Mouse (Mus musculus) G1E (cell line): ENCODE data around the gene Trp53rka. TPM values are rescaled to one million over a fixed set of nuclear protein-coding genes. Genes with fewer than 3 reads are reported as not detected.

Source experiments
- ATAC-seq: 2 replicates; pipeline ENCODE4 v1.8.0; 2016; ENCODE audit warnings: mild to moderate bottlenecking; ENCODE audit not compliant: insufficient number of reproducible peaks, poor library complexity, low FRiP score, severe bottlenecking; ENCODE audit errors: extremely low read depth
- DNase-seq: peaks from one replicate; pipeline ENCODE4 v3.0.0; 2012; ENCODE audit warnings: low spot score
- H3K27me3 ChIP-seq: 2 replicates; pipeline ENCODE4 v1.6.1; 2012; ENCODE audit warnings: mild to moderate bottlenecking, low read length, inconsistent platforms; ENCODE audit not compliant: insufficient read depth
- H3K36me3 ChIP-seq: replicated peaks from 2 replicates; pipeline ENCODE3; 2012; ENCODE audit warnings: mild to moderate bottlenecking, inconsistent platforms
- H3K4me1 ChIP-seq: 2 replicates; pipeline ENCODE4 v1.6.1; 2012; ENCODE audit warnings: low read depth, low read length, inconsistent platforms, mixed read lengths; ENCODE audit not compliant: insufficient read depth
- H3K4me3 ChIP-seq: 2 replicates; pipeline ENCODE4 v1.5.1; 2012; ENCODE audit warnings: low read depth, mild to moderate bottlenecking, inconsistent platforms, low read length, moderate library complexity, mixed read lengths
- H3K9me3 ChIP-seq: replicated peaks from 2 replicates; pipeline ENCODE4 v1.6.1; 2012; ENCODE audit warnings: inconsistent platforms
- CTCF ChIP-seq: IDR thresholded peaks from 2 replicates; pipeline ENCODE4 v1.5.1; 2012; ENCODE audit warnings: low read depth, low read length, inconsistent platforms, mixed read lengths
- GATA1 ChIP-seq: IDR thresholded peaks from 2 replicates; pipeline ENCODE4 v1.6.1; 2012; ENCODE audit warnings: borderline replicate concordance, low read length, inconsistent platforms, mixed read lengths
- GATA2 ChIP-seq: IDR thresholded peaks from 2 replicates; pipeline ENCODE4 v1.6.1; 2012; ENCODE audit warnings: low read depth, low read length, inconsistent platforms, borderline replicate concordance
- POLR2AphosphoS5 ChIP-seq: IDR thresholded peaks from 2 replicates; pipeline ENCODE4 v1.6.1; 2012; ENCODE audit warnings: low read depth, low read length, inconsistent platforms; ENCODE audit not compliant: insufficient replicate concordance
- TAL1 ChIP-seq: conservative IDR thresholded peaks from 2 replicates; pipeline ENCODE4 v1.6.1; 2012; ENCODE audit warnings: low read depth, low read length, inconsistent platforms, mixed read lengths
- polyA plus RNA-seq: library from polyadenylated mRNA; stranded (reverse); fragments of >175 nt; gene quantifications from 2 replicates; pipeline ENCODE4 v1.2.3, GENCODE M21; 2012
- total RNA-seq, 2 experiments: library from RNA; stranded (forward) in 1 of 2; stranded (reverse) in 1 of 2; fragments of 200-1000 nt in 1 of 2; fragments of >200 nt in 1 of 2; fragmentation: Nextera tagmentation in 1 of 2; gene quantifications; 2 replicates each; pipeline ENCODE4 v1.2.3; 2014 to 2017

The Trp53rka gene
- total and polyA plus RNA-seq, 3 experiments = 8.4 to 25.7 (median 13.7) TPM

DNA sequence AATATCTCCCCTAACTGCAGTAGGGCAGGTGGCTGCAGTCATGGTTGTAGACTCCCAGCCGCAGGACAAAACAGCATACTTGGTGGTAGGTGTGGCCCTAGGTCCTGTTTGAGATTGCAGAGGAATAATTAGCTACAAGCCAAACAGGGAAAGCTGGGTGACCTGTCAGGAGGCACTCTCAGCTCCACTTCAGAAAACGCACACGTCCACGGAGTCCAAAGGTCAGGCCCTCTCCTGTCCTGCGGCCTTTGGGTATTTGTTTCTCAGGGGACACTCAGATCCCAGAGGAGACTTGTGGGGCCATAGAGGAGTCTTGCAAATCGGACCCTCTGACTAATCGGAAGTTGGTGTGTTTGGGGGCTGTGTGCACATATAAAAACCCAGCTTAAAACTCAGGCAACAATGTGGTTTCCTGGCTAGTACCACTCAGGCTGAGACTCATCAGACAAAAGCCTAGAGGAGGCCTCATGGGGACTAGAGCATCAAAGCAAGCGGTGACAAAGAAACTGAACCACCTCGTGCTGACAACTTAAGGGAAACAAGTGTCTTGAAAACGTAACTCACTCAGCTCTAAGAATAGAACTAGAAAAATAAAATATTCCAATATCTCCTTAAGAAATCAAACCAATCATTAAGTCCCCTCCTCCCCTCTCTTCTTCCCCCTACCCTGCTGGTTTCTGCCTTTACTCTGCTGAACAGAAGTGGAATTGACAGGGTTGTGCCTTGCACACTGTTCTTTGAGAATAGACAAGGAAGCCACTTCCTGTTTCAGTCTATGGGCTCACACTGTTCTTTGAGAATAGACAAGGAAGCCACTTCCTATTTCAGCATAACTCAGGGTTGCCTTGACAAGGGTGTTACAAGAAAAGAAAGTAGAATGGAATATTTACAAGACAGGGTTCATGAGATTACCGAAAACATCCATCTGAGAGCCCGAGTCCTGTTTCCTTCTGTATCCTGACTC, 40.1 kb downstream of the Trp53rka start:
- Histone ChIP-seq H3K36me3 (no peaks in the 10 kb centered on the region), H3K27me3 (no peaks in the 10 kb centered on the region), H3K4me3 (no peak overlapping the region), H3K9me3 (no peaks in the 10 kb centered on the region), H3K4me1 (no peaks in the 10 kb centered on the region)
- no peak for DNase-seq
- no peak for ATAC-seq
- TF ChIP-seq TAL1 = no peak
- no peak for TF ChIP-seq GATA2
- no peak for TF ChIP-seq POLR2AphosphoS5
- TF ChIP-seq CTCF = no peak
- TF ChIP-seq GATA1 = no peak

DNA sequence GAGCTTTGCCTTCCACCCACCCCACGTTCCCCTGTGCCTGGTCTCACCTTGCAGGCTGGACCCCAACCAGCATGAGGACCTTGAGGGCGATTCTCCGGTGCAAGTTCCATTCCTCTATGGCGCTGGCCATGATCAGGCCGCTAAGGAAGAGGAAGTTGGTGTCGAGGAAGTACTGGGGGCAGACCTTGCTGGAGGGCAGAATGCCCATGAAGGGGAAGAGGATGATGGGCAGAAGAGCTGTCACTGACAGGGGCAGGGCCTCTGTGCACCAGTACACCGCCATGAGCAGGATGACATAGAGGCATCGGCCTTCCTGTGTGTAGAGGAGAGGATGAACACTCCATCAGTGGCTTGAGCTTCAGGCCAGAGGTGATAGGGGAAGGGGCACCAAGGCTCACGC, 44.6 kb downstream of the Trp53rka start:
- H3K4me1 ChIP-seq = no peaks in the 10 kb centered on the region
- no peaks in the 10 kb centered on the region for H3K36me3 ChIP-seq
- H3K9me3 ChIP-seq = peaks cover 2% of the 10 kb centered on the region; the same call in 1 of the 2 replicates
- no peak for ATAC-seq
- TF ChIP-seq CTCF (no peak), GATA1 (no peak), POLR2AphosphoS5 (no peak), GATA2 (no peak), TAL1 (no peak)
- H3K4me3 ChIP-seq = no peak overlapping the region
- H3K27me3 ChIP-seq = no peaks in the 10 kb centered on the region
- no peak for DNase-seq

DNA sequence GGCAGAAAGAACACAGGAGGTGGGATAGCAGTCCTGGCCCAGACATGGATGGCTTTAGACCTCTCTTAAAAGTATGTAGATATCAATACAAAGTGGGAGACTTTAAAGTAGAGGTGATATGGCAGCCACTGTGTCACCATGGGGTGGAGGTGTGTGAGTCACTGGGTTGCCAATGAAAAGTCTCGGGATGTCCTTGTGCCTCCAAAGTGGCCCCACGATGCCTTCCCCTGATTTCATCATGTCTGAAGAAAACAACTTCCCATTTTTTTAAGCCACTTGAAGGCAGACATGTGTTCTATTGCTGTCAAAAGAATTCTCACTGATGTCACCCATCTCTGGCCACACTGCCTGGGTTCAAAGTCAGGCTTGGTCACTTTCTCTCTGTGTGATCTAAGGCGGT, 48.3 kb downstream of the Trp53rka start:
- TF ChIP-seq POLR2AphosphoS5 = no peak
- no peak for TF ChIP-seq CTCF
- no peak for TF ChIP-seq TAL1
- TF ChIP-seq GATA2 = no peak
- TF ChIP-seq GATA1 = no peak
- Histone ChIP-seq H3K36me3 (no peaks in the 10 kb centered on the region), H3K4me1 (no peaks in the 10 kb centered on the region), H3K27me3 (no peaks in the 10 kb centered on the region), H3K4me3 (no peak overlapping the region), H3K9me3 (peaks cover 4% of the 10 kb centered on the region)
- ATAC-seq (no peak), DNase-seq (no peak)

DNA sequence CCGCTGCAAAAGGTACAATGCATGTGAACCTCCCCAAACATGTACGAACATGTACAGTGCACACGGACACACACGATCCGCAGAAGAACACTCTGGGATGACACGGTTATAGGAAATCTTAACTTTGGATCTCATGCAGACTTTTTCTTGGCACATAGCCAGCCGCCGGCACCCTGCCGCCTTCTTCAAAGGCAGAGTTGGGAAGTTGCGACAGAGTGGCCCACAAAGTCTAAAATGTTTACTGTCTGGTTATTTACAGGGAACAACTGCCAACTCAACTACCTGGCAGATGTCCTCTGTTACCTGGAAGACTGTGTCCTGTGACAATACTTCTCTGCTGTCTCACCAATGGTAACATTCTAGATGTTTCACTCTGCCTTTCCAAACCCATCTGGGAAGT, 50.1 kb downstream of the Trp53rka start:
- Histone ChIP-seq H3K4me1 (no peaks in the 10 kb centered on the region), H3K27me3 (no peaks in the 10 kb centered on the region), H3K4me3 (no peak overlapping the region), H3K9me3 (peaks cover 4% of the 10 kb centered on the region), H3K36me3 (no peaks in the 10 kb centered on the region)
- TF ChIP-seq TAL1 (no peak), GATA1 (no peak), GATA2 (no peak), POLR2AphosphoS5 (no peak), CTCF (no peak)
- no peak for DNase-seq
- ATAC-seq = no peak

DNA sequence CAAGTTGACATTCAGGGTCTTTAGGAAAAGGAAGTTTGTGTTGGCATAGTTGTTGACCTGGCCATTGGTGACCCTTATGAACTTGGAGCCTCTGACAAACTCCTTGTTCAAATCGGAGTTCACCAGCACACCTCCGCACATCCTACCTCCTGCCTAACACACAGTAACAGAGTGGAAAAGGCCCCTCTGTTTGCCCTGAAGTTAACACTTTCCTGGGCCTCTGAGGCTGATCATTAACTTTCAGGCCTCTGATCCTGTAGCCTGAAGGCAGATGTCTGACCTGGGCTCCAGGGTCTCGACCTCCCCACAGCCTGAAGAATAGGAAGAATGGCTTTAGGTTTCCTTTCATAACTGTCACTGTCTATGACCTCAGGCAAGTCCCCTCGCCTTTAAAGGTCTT, 51.5 kb downstream of the Trp53rka start:
- peaks cover 4% of the 10 kb centered on the region for H3K9me3 ChIP-seq
- H3K4me1 ChIP-seq = no peaks in the 10 kb centered on the region
- no peak for TF ChIP-seq GATA2
- no peak for TF ChIP-seq POLR2AphosphoS5
- H3K27me3 ChIP-seq = no peaks in the 10 kb centered on the region
- ATAC-seq = no peak
- H3K4me3 ChIP-seq = no peak overlapping the region
- no peaks in the 10 kb centered on the region for H3K36me3 ChIP-seq
- no peak for DNase-seq

Other genes with a start within 250 kb of the Trp53rka start
- 20.5 and 41.6 TPM in 2 replicates for gene Slc35c2, start 205.5 kb downstream of the Trp53rka start, total RNA-seq (2014; fragmentation: Nextera tagmentation)
- gene Slc35c2, start 205.5 kb downstream of the Trp53rka start, total RNA-seq (2017) = 32.7 and 36.8 TPM in 2 replicates
- 62.5 and 70.3 TPM in 2 replicates for gene Slc35c2, start 205.5 kb downstream of the Trp53rka start, polyA plus RNA-seq
- 22.6 and 38.3 TPM in 2 replicates for gene Elmo2, start 166.8 kb downstream of the Trp53rka start, total RNA-seq (2014; fragmentation: Nextera tagmentation)
- 17.7 and 18.8 TPM in 2 replicates for gene Elmo2, start 166.8 kb downstream of the Trp53rka start, total RNA-seq (2017)
- gene Elmo2, start 166.8 kb downstream of the Trp53rka start, polyA plus RNA-seq = 8.1 and 15.1 TPM in 2 replicates
- gene Zfp663, start 124.6 kb downstream of the Trp53rka start, total RNA-seq (2014; fragmentation: Nextera tagmentation) = not detected in 2 replicates
- 0.16 TPM in 1 of 2 replicates, not detected in the other for gene Zfp663, start 124.6 kb downstream of the Trp53rka start, total RNA-seq (2017)
- not detected in 2 replicates for gene Zfp663, start 124.6 kb downstream of the Trp53rka start, polyA plus RNA-seq
- gene Zfp334, start 105.1 kb downstream of the Trp53rka start, total RNA-seq (2014; fragmentation: Nextera tagmentation) = not detected in 2 replicates
- 0.06 and 0.11 TPM in 2 replicates for gene Zfp334, start 105.1 kb downstream of the Trp53rka start, total RNA-seq (2017)
- gene Zfp334, start 105.1 kb downstream of the Trp53rka start, polyA plus RNA-seq = not detected in 2 replicates
- gene Ocstamp, start 92.9 kb downstream of the Trp53rka start, total RNA-seq (2014; fragmentation: Nextera tagmentation) = not detected in 2 replicates
- gene Ocstamp, start 92.9 kb downstream of the Trp53rka start, total RNA-seq (2017) = 0.05 TPM in 1 of 2 replicates, not detected in the other
- gene Ocstamp, start 92.9 kb downstream of the Trp53rka start, polyA plus RNA-seq = not detected in 2 replicates
- gene Slc13a3, start 20.1 kb downstream of the Trp53rka start, total RNA-seq (2014; fragmentation: Nextera tagmentation) = not detected in 2 replicates
- 0.11 and 0.17 TPM in 2 replicates for gene Slc13a3, start 20.1 kb downstream of the Trp53rka start, total RNA-seq (2017)
- gene Slc13a3, start 20.1 kb downstream of the Trp53rka start, polyA plus RNA-seq = not detected in 2 replicates
- gene Slc2a10, start 10.5 kb upstream of the Trp53rka start, total RNA-seq (2014; fragmentation: Nextera tagmentation) = not detected in 2 replicates
- gene Slc2a10, start 10.5 kb upstream of the Trp53rka start, total RNA-seq (2017) = 0.12 and 0.16 TPM in 2 replicates
- not detected in 2 replicates for gene Slc2a10, start 10.5 kb upstream of the Trp53rka start, polyA plus RNA-seq
- gene Eya2, start 101.7 kb upstream of the Trp53rka start, total RNA-seq (2014; fragmentation: Nextera tagmentation) = not detected in 2 replicates
- not detected in 2 replicates for gene Eya2, start 101.7 kb upstream of the Trp53rka start, total RNA-seq (2017)
- gene Eya2, start 101.7 kb upstream of the Trp53rka start, polyA plus RNA-seq = not detected in 2 replicates